Mouse (Mus musculus): ENCODE data around the gene Skint9. TPM values are rescaled to one million over a fixed set of nuclear protein-coding genes. Genes with fewer than 3 reads are reported as not detected.

The Skint9 gene
- not detected for polyA plus RNA-seq (2014; fragmentation: Illumina TruSeq; extraction: RNeasy Lipid Tissue Mini Kit (QIAGEN cat#74804); ENCODE audit: insufficient read depth, low read depth, low replicate concordance)

DNA sequence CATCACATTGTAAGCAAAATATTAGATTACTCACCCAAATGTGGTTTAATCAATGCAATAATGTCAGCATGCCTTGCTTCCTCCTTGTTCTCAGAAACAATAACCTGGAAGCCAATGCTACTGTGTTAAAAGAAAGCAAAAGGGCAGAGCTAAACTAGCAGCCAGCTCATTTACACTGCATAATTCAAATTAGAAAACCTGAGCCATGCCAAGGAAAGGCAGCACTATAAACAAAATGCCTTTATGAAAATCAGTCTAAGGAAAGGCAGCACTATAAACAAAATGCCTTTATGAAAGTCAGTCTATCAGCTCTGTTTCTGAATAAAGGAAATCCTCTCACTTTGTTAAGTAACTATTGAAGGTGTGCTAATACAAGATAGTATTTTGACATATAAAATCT lies at the start of gene Skint9:
Skint9 (minus strand) TSS at position 101 of the 400 bp plus-strand sequence.

Other genes with a start within 250 kb of the Skint9 start
- gene Skint3, start 201.7 kb downstream of the Skint9 start, polyA plus RNA-seq (2014; fragmentation: Illumina TruSeq; extraction: RNeasy Lipid Tissue Mini Kit (QIAGEN cat#74804); ENCODE audit: insufficient read depth, low read depth, low replicate concordance): 1.5 TPM
- gene Skint2, start 123.2 kb upstream of the Skint9 start, polyA plus RNA-seq (2014; fragmentation: Illumina TruSeq; extraction: RNeasy Lipid Tissue Mini Kit (QIAGEN cat#74804); ENCODE audit: insufficient read depth, low read depth, low replicate concordance): not detected